Mouse (Mus musculus): ENCODE data around the gene Stk10. TPM values are rescaled to one million over a fixed set of nuclear protein-coding genes. Genes with fewer than 3 reads are reported as not detected.

Stk10 gene
- polyA plus RNA-seq, 1 experiment from 2014 or later: 5.2 TPM

DNA sequence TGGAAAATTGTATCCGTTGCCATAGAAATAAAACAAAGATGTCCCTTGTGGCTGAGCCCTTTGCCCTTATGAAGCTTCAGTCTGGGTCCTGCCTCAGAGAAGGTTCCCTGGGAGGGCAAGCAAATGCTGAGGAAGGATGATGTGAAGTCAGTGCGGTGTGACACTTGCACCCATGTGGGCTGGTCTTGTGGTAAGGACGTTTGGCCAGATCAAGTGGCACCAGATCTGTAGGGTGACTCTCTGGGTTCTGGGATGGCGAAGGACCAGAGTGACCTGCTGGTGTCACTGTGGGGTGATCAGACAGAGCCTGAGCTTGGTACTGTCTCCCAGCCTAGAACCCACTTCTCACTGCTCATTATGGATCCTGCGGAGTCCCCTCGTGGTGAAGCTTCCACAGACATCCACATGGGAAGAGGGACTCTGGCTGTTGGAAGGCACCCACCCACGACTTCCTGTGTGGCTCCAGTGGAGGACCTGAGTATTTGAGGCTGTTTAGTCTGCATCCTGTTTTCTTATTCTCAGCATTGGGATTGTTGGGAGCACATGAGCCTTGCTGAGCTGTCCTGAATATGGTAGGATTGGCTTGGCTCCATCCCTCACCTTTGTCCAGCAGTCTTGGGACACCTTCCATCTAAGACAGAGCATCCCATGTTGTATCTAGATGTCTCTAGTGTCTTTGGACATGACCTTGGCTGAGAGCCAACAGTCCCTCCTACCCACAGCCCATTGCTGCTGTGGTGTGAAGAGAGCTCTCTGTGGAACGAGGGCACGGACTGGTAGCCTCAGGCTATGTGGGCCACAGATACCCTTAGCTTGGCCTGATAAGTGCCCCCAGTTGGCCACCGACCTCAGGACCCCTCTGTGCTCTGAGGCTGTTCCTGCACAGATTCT, 28.6 kb downstream of the Stk10 start:
- no peaks in the 10 kb centered on the region for H3K27me3 ChIP-seq (replicated peaks; ENCODE audit: control insufficient read depth, insufficient read depth, low read length)
- no peak overlapping the region for H3K4me2 ChIP-seq (ENCODE audit: low read depth, low read length)
- H3K9me3 ChIP-seq (ENCODE audit: control insufficient read depth, low read length): no peaks in the 10 kb centered on the region
- H3K36me3 ChIP-seq (ENCODE audit: control insufficient read depth, insufficient read depth, low read length): no peaks in the 10 kb centered on the region
- H3K4me3 ChIP-seq (ENCODE audit: low read length): no peak overlapping the region
- 81% methylated on average over 10 of the region's 10 CpGs for WGBS
- peaks cover 32% of the 10 kb centered on the region for H3K4me1 ChIP-seq (ENCODE audit: control insufficient read depth, insufficient read depth, low read length)
- ATAC-seq: no peak
- H3K27ac ChIP-seq (ENCODE audit: low read length): no peak overlapping the region
- no peak overlapping the region for H3K9ac ChIP-seq (ENCODE audit: low read depth, low read length)

DNA sequence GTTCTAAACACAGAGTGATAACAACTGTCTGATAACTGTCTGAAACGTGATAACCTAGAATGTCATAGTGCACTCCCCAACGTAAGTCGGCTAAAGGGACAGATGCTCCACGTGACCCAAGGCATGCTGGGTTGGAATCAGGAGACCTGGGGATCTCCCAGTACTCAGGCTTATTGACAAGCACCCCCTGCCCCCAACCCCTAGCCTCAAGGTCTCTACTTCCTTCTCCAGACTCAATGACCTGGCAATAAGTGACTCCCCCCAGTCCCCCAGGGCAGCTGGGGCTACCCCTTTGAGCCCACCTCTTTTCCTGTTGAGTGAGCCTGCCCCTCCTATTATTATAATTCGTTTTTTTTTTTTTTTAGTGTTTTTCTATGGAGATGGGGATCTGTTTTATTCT, 29.6 kb downstream of the Stk10 start:
- Histone ChIP-seq H3K9me3 (ENCODE audit: control insufficient read depth, low read length) (no peaks in the 10 kb centered on the region), H3K27ac (ENCODE audit: low read length) (no peak overlapping the region), H3K4me2 (ENCODE audit: low read depth, low read length) (no peak overlapping the region), H3K9ac (ENCODE audit: low read depth, low read length) (no peak overlapping the region), H3K27me3 (replicated peaks; ENCODE audit: control insufficient read depth, insufficient read depth, low read length) (no peaks in the 10 kb centered on the region), H3K36me3 (ENCODE audit: control insufficient read depth, insufficient read depth, low read length) (no peaks in the 10 kb centered on the region), H3K4me1 (ENCODE audit: control insufficient read depth, insufficient read depth, low read length) (peaks cover 42% of the 10 kb centered on the region), H3K4me3 (ENCODE audit: low read length) (no peak overlapping the region)
- WGBS: 69% methylated on average over 5 of the region's 5 CpGs
- no peak for ATAC-seq

DNA sequence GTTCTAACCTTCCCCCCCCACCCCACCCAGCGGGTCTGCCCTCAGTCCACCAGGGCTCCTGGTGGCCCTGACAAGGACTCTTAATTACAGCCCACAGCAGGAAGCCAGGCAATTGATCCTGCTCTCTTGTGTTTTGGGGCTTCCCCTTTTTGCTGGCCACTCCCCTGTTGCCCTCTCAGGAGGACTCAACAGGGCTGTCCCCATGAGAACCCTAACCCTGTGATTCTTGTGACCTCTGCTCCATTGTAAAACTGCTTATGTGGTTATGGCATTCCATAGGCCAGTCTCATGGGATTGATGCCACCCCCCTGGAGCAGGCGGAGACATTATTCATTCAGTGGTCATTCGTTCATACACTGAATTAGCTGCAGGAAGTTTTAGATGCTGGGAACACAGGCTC, 30.6 kb downstream of the Stk10 start:
- ATAC-seq: peak; percentile 68
- no peak overlapping the region for H3K9ac ChIP-seq (ENCODE audit: low read depth, low read length)
- 56% methylated on average over 3 of the region's 3 CpGs for WGBS
- no peaks in the 10 kb centered on the region for H3K9me3 ChIP-seq (ENCODE audit: control insufficient read depth, low read length)
- H3K27me3 ChIP-seq (replicated peaks; ENCODE audit: control insufficient read depth, insufficient read depth, low read length): no peaks in the 10 kb centered on the region
- H3K4me2 ChIP-seq (ENCODE audit: low read depth, low read length): no peak overlapping the region
- no peak overlapping the region for H3K4me3 ChIP-seq (ENCODE audit: low read length)
- H3K27ac ChIP-seq (ENCODE audit: low read length): no peak overlapping the region
- H3K36me3 ChIP-seq (ENCODE audit: control insufficient read depth, insufficient read depth, low read length): no peaks in the 10 kb centered on the region
- peaks cover 37% of the 10 kb centered on the region for H3K4me1 ChIP-seq (ENCODE audit: control insufficient read depth, insufficient read depth, low read length)

DNA sequence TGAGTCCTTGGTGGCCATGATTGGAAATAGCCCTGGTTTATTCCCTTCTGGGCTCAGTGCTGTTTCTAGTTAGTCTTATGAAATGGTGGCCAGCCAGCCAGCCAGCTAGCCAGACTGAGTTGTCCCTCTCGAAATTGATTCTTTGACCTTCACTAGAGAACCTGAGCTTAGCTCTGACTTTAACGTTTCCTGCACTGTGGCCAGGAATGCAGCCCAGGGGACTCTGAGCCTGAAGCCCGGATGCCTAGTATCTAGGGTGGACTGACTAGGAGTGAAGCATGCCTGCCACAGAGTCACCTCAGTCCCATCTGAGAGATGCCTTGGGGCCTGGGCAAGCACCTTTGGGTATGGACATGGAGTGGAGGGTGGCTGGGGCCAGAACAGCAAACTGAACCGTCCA, 31.5 kb downstream of the Stk10 start:
- Histone ChIP-seq H3K9ac (ENCODE audit: low read depth, low read length) (no peak overlapping the region), H3K4me3 (ENCODE audit: low read length) (no peak overlapping the region), H3K36me3 (ENCODE audit: control insufficient read depth, insufficient read depth, low read length) (no peaks in the 10 kb centered on the region), H3K4me1 (ENCODE audit: control insufficient read depth, insufficient read depth, low read length) (peaks cover 35% of the 10 kb centered on the region), H3K27me3 (replicated peaks; ENCODE audit: control insufficient read depth, insufficient read depth, low read length) (no peaks in the 10 kb centered on the region), H3K27ac (ENCODE audit: low read length) (peak overlapping the region; percentile 46), H3K9me3 (ENCODE audit: control insufficient read depth, low read length) (no peaks in the 10 kb centered on the region), H3K4me2 (ENCODE audit: low read depth, low read length) (no peak overlapping the region)
- 45% methylated on average over 4 of the region's 4 CpGs for WGBS
- ATAC-seq: peak; percentile 24; the same call in 1 of the 2 replicates

DNA sequence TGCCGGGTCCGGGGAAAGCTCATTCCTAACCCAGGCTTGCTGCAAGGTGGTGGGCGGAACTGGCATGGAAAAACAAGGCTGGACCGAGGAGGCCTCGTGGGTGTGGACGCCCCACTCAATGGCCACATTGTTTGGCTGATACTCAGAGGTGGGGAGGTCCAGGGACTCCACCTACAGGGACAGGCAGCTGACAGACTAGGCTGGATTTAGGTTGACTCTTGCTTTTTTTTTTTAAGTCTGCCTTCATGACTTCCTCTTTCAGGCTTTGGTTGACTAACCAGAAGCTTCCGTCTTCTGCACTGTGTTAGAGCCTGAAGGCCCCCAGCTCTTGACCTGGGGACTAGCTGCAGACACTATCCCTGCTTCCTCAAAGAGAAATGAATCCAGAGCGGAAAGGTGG, 32.0 kb downstream of the Stk10 start:
- peak; percentile 52 for ATAC-seq
- H3K27ac ChIP-seq (ENCODE audit: low read length): peak overlapping the region; percentile 46
- no peak overlapping the region for H3K4me2 ChIP-seq (ENCODE audit: low read depth, low read length)
- H3K27me3 ChIP-seq (replicated peaks; ENCODE audit: control insufficient read depth, insufficient read depth, low read length): no peaks in the 10 kb centered on the region
- H3K4me3 ChIP-seq (ENCODE audit: low read length): no peak overlapping the region
- H3K9ac ChIP-seq (ENCODE audit: low read depth, low read length): no peak overlapping the region
- no peaks in the 10 kb centered on the region for H3K9me3 ChIP-seq (ENCODE audit: control insufficient read depth, low read length)
- WGBS: 46% methylated on average over 8 of the region's 8 CpGs
- peaks cover 35% of the 10 kb centered on the region for H3K4me1 ChIP-seq (ENCODE audit: control insufficient read depth, insufficient read depth, low read length)
- no peaks in the 10 kb centered on the region for H3K36me3 ChIP-seq (ENCODE audit: control insufficient read depth, insufficient read depth, low read length)

DNA sequence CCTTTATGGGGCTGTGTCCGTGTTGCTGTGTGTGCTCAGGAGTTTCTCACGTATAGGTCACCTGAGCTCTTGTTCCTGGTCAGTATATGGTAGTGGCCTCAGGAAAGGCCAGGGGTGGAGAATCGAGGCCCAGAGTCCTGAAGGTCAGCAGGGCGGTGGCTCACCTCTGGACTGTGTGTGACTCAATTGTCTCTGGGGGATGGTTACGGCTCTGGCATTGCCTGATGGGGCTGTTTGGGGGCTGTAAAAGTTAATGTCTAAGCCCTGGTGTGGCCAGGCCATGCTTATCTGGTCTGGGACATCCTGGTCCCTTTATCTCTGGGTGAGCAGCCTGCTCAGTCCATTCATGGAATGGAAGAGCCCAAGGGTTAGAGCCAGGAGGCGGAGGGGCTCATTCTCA, 33.1 kb downstream of the Stk10 start:
- WGBS: 72% methylated on average over 6 of the region's 6 CpGs

DNA sequence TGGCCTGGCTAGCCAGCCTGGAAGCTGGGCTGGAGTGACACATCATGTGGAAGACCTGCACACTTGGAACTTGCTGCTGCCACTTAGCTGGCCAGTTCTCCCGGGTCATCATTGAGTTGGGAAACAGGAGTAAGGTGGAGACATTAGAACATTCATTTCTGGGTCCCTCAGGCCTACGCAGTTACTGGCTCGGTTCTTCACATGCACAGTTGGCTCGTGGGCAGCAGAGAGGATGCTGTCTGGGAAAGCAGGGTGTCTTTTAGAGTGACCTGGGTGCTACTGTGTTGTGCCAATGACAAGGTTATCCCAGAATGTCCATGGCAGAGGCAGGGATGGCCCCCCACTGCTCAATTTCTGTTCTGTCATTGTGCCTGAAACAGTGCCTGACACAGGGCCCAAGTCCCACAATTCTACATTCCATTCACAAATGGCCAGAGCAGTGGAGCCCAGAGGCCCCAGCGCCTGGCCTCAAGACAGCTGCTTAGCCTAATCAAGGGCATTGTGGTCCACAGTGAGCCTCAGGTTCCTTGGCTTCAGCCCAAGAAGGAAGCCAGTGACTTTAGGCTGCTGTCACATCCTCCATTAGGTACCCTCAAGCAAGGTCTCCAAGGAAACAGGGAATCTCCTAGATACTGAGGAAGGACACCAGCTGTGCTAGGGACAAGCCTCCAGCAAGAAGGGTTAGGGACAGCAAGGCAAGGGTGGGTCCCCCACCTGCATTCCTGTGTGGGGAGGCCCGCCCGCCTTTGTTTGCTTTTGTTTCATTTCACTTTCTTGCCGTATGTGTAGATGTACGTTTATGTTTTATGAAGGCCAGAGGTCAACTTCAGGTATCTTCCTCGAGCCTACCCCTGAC, 34.1 kb downstream of the Stk10 start:
- H3K9me3 ChIP-seq (ENCODE audit: control insufficient read depth, low read length): no peaks in the 10 kb centered on the region
- H3K4me2 ChIP-seq (ENCODE audit: low read depth, low read length): no peak overlapping the region
- no peaks in the 10 kb centered on the region for H3K36me3 ChIP-seq (ENCODE audit: control insufficient read depth, insufficient read depth, low read length)
- H3K4me1 ChIP-seq (ENCODE audit: control insufficient read depth, insufficient read depth, low read length): peaks cover 32% of the 10 kb centered on the region
- 0 out of 2 replicates have a peak, but pooled peaks have one; percentile 14 for ATAC-seq
- no peaks in the 10 kb centered on the region for H3K27me3 ChIP-seq (replicated peaks; ENCODE audit: control insufficient read depth, insufficient read depth, low read length)
- 68% methylated on average over 10 of the region's 10 CpGs for WGBS
- no peak overlapping the region for H3K27ac ChIP-seq (ENCODE audit: low read length)
- H3K9ac ChIP-seq (ENCODE audit: low read depth, low read length): no peak overlapping the region
- no peak overlapping the region for H3K4me3 ChIP-seq (ENCODE audit: low read length)

More for the DNA sequence above, 33.1 kb downstream of the Stk10 start:
- Histone ChIP-seq H3K9me3 (ENCODE audit: control insufficient read depth, low read length) (no peaks in the 10 kb centered on the region), H3K27me3 (replicated peaks; ENCODE audit: control insufficient read depth, insufficient read depth, low read length) (no peaks in the 10 kb centered on the region), H3K9ac (ENCODE audit: low read depth, low read length) (no peak overlapping the region), H3K4me3 (ENCODE audit: low read length) (no peak overlapping the region), H3K27ac (ENCODE audit: low read length) (no peak overlapping the region), H3K4me1 (ENCODE audit: control insufficient read depth, insufficient read depth, low read length) (peaks cover 35% of the 10 kb centered on the region), H3K36me3 (ENCODE audit: control insufficient read depth, insufficient read depth, low read length) (no peaks in the 10 kb centered on the region), H3K4me2 (ENCODE audit: low read depth, low read length) (no peak overlapping the region)
- ATAC-seq: peak; percentile 19; the same call in 1 of the 2 replicates

DNA sequence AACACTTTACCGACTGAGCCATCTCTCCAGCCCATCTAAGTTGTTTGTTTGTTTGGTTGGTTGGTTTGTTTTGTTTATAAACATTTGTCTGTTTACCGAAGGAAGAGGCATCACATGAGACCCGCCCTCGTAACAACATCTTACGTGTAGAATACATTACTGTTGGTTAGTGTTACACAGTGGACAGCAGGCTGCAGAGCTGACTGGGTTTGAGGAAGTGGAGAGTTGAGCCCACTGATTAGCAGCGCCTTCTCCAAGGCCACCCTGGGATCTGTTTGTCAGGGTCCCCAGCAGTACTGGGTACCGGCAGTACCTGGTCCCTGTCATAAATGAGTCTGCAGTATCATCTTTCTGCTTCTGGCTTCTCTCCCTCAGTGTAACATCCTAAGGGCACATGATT, 35.0 kb downstream of the Stk10 start:
- H3K9ac ChIP-seq (ENCODE audit: low read depth, low read length): no peak overlapping the region
- H3K27me3 ChIP-seq (replicated peaks; ENCODE audit: control insufficient read depth, insufficient read depth, low read length): no peaks in the 10 kb centered on the region
- ATAC-seq: no peak
- peaks cover 32% of the 10 kb centered on the region for H3K4me1 ChIP-seq (ENCODE audit: control insufficient read depth, insufficient read depth, low read length)
- H3K9me3 ChIP-seq (ENCODE audit: control insufficient read depth, low read length): no peaks in the 10 kb centered on the region
- no peak overlapping the region for H3K4me2 ChIP-seq (ENCODE audit: low read depth, low read length)
- no peak overlapping the region for H3K4me3 ChIP-seq (ENCODE audit: low read length)
- H3K36me3 ChIP-seq (ENCODE audit: control insufficient read depth, insufficient read depth, low read length): no peaks in the 10 kb centered on the region
- WGBS: 75% methylated on average over 7 of the region's 7 CpGs
- no peak overlapping the region for H3K27ac ChIP-seq (ENCODE audit: low read length)

DNA sequence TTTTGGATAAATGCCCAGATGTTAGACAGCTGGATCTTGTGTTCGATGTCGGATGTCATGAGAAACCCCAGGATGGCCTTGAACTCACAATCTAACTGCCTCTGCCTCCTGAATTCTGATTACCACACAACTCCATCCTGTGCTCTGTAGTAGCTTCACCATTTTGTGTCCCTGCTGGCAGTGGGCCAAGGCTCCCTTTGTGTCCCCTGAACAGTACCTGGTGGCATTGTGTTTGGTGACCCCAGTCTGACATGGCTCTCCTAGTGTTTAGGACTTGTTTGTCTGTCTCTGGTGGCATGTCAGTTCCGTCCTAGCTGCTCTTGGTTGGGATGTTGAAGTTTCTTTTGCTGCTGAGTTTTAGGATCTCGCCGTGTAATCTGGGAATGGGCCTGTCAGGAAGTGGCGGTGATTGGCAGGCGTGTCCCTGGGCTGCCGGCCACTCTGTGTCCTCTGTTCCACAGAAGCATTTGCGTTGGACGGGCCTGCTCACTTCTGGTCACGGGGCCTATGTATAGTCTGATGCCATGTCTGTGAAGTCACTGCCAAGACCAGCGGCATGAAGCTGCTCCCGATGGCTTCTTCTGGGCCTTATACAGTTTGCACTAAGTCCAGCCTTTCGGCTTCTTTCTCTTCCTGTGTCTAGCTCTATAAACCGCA, 35.7 kb downstream of the Stk10 start:
- Histone ChIP-seq H3K9ac (ENCODE audit: low read depth, low read length) (no peak overlapping the region), H3K27ac (ENCODE audit: low read length) (no peak overlapping the region), H3K9me3 (ENCODE audit: control insufficient read depth, low read length) (no peaks in the 10 kb centered on the region), H3K36me3 (ENCODE audit: control insufficient read depth, insufficient read depth, low read length) (no peaks in the 10 kb centered on the region), H3K27me3 (replicated peaks; ENCODE audit: control insufficient read depth, insufficient read depth, low read length) (no peaks in the 10 kb centered on the region), H3K4me3 (ENCODE audit: low read length) (no peak overlapping the region), H3K4me2 (ENCODE audit: low read depth, low read length) (no peak overlapping the region), H3K4me1 (ENCODE audit: control insufficient read depth, insufficient read depth, low read length) (peaks cover 28% of the 10 kb centered on the region)
- 89% methylated on average over 15 of the region's 15 CpGs for WGBS
- no peak for ATAC-seq
